23 mouse cellular contexts compared by ENCODE assay signal in genomic region chr15:94770832-94771578, GRCm38 (mm10).
DNase-seq lines count a peak whose midpoint lies in the region; ATAC-seq and TF ChIP-seq lines count a peak whose summit lies in the region.
"Had no signal": no experiment of that assay in that cellular context is flagged by ENCODE, and none has a peak within 500 bp of the region (broad histone marks: within the 10 kb centered on the region; RNA-seq: fewer than 3 reads in every experiment).

No protein-coding gene starts in this region.

- WGBS in hindbrain, embryonic 15.5 days = 42% methylated on average over 7 of the region's 7 CpGs
- 67% methylated on average over 7 of the region's 7 CpGs for WGBS in hindbrain, embryonic 11.5 days
- WGBS in midbrain, embryonic 13.5 days = 57% methylated on average over 7 of the region's 7 CpGs
- WGBS in midbrain, embryonic 15.5 days = 52% methylated on average over 7 of the region's 7 CpGs
- 35% methylated on average over 7 of the region's 7 CpGs for WGBS in forebrain, postnatal 0 days

- no peaks in the 10 kb centered on the region; the same call in 1 of the 2 replicates for H3K4me1 ChIP-seq in hindbrain, embryonic 15.5 days (replicated peaks)
- H3K4me1 ChIP-seq in hindbrain, embryonic 11.5 days (replicated peaks; ENCODE audit: control insufficient read depth, insufficient read depth, low read length) = no peaks in the 10 kb centered on the region
- no peaks in the 10 kb centered on the region for H3K4me1 ChIP-seq in midbrain, embryonic 13.5 days (replicated peaks)
- no peaks in the 10 kb centered on the region; the same call in 1 of the 2 replicates for H3K4me1 ChIP-seq in midbrain, embryonic 15.5 days
- H3K4me1 ChIP-seq in forebrain, postnatal 0 days (ENCODE audit: insufficient read depth) = peaks cover 9% of the 10 kb centered on the region; the same call in 1 of the 2 replicates
- H3K4me1 ChIP-seq: heart, embryonic 13.5 days; megakaryocyte, embryonic 14.5 days had no signal

- H3K36me3 ChIP-seq in hindbrain, embryonic 15.5 days = no peaks in the 10 kb centered on the region
- no peaks in the 10 kb centered on the region for H3K36me3 ChIP-seq in hindbrain, embryonic 11.5 days (ENCODE audit: control insufficient read depth, insufficient read depth, low read length)
- H3K36me3 ChIP-seq in midbrain, embryonic 13.5 days = no peaks in the 10 kb centered on the region
- H3K36me3 ChIP-seq in midbrain, embryonic 15.5 days (replicated peaks) = no peaks in the 10 kb centered on the region
- H3K36me3 ChIP-seq in forebrain, postnatal 0 days (ENCODE audit: insufficient read depth) = no peaks in the 10 kb centered on the region
- H3K36me3 ChIP-seq: embryonic facial prominence, embryonic 10.5 days; heart, embryonic 13.5 days had no signal

- H3K9me3 ChIP-seq in hindbrain, embryonic 15.5 days = no peaks in the 10 kb centered on the region
- H3K9me3 ChIP-seq in hindbrain, embryonic 11.5 days (ENCODE audit: control insufficient read depth, low read length) = no peaks in the 10 kb centered on the region
- 0 out of 2 replicates have a peak, but pooled peaks cover 4% of the 10 kb centered on the region for H3K9me3 ChIP-seq in midbrain, embryonic 13.5 days
- H3K9me3 ChIP-seq in midbrain, embryonic 15.5 days = no peaks in the 10 kb centered on the region
- H3K9me3 ChIP-seq in forebrain, postnatal 0 days (ENCODE audit: low read length) = no peaks in the 10 kb centered on the region
- H3K9me3 ChIP-seq: embryonic facial prominence, embryonic 10.5 days; heart, embryonic 13.5 days had no signal

- H3K4me3 ChIP-seq in hindbrain, embryonic 15.5 days = no peak overlapping the region
- no peak overlapping the region for H3K4me3 ChIP-seq in hindbrain, embryonic 11.5 days (ENCODE audit: low read depth, low read length)
- H3K4me3 ChIP-seq in midbrain, embryonic 13.5 days (replicated peaks) = no peak overlapping the region
- H3K4me3 ChIP-seq in midbrain, embryonic 15.5 days = no peak overlapping the region
- H3K4me3 ChIP-seq in forebrain, postnatal 0 days (ENCODE audit: low read depth, low read length) = no peak overlapping the region
- H3K4me3 ChIP-seq: embryonic facial prominence, embryonic 10.5 days; heart, embryonic 13.5 days; megakaryocyte, embryonic 14.5 days had no signal

- peak; percentile 24 for DNase-seq in cerebellum, adult 8-10 months
- DNase-seq in hindbrain, embryonic 11.5 days (ENCODE audit: low spot score) = no peak
- DNase-seq in forebrain, postnatal 0 days = peak; percentile 59
- no peak for DNase-seq in gastrocnemius, postnatal 36 days
- DNase-seq: adrenal gland, postnatal 10 days; gastrocnemius, postnatal 10 days; heart, adult 18-20 months; heart, postnatal 36 days; kidney, adult 11 months; lung, adult 18-20 months; thymus, adult 18-20 months; thymus, postnatal 4 days had no signal

- H3K27me3 ChIP-seq in hindbrain, embryonic 15.5 days = peaks cover 9% of the 10 kb centered on the region; the same call in 1 of the 2 replicates
- H3K27me3 ChIP-seq in hindbrain, embryonic 11.5 days (ENCODE audit: control insufficient read depth, insufficient read depth, low read length) = no peaks in the 10 kb centered on the region
- H3K27me3 ChIP-seq in midbrain, embryonic 13.5 days = 0 out of 2 replicates have a peak, but pooled peaks cover 7% of the 10 kb centered on the region
- 0 out of 2 replicates have a peak, but pooled peaks cover 6% of the 10 kb centered on the region for H3K27me3 ChIP-seq in midbrain, embryonic 15.5 days (replicated peaks)
- no peaks in the 10 kb centered on the region for H3K27me3 ChIP-seq in forebrain, postnatal 0 days (ENCODE audit: insufficient read depth, low read length)
- H3K27me3 ChIP-seq: heart, embryonic 13.5 days; megakaryocyte, embryonic 14.5 days; Patski had no signal

- TF ChIP-seq CTCF in forebrain, postnatal 0 days (IDR thresholded peaks at IDR 0.05; ENCODE audit: low read depth) = no peak

- H3K27ac ChIP-seq in hindbrain, embryonic 15.5 days (replicated peaks) = no peak overlapping the region
- H3K27ac ChIP-seq in hindbrain, embryonic 11.5 days (ENCODE audit: low read depth, low read length) = no peak overlapping the region
- H3K27ac ChIP-seq in midbrain, embryonic 13.5 days = peak overlapping the region; percentile 25; the same call in 1 of the 2 replicates
- H3K27ac ChIP-seq in midbrain, embryonic 15.5 days = no peak overlapping the region
- 0 out of 2 replicates have a peak overlapping the region, but pooled peaks have one; percentile 45 for H3K27ac ChIP-seq in forebrain, postnatal 0 days (ENCODE audit: low read depth, low read length)
- H3K27ac ChIP-seq: embryonic facial prominence, embryonic 10.5 days; heart, embryonic 13.5 days had no signal

- intact Hi-C loops in gastrocnemius, postnatal 36 days (cut with DNase I) = loop anchor here (2.0 kb wide), 1 partner anchor 802 kb away; no protein-coding TSS in a partner anchor

- no peak overlapping the region for H3K9ac ChIP-seq in hindbrain, embryonic 15.5 days
- no peak overlapping the region for H3K9ac ChIP-seq in hindbrain, embryonic 11.5 days (ENCODE audit: low read depth, low read length)
- no peak overlapping the region for H3K9ac ChIP-seq in midbrain, embryonic 13.5 days (replicated peaks)
- H3K9ac ChIP-seq in midbrain, embryonic 15.5 days = no peak overlapping the region
- no peak overlapping the region for H3K9ac ChIP-seq in forebrain, postnatal 0 days
- H3K9ac ChIP-seq: heart, embryonic 13.5 days had no signal

- ATAC-seq in cerebellum, adult (ENCODE audit: insufficient number of reproducible peaks, low FRiP score, low TSS enrichment) = no peak
- ATAC-seq in hindbrain, embryonic 15.5 days (ENCODE audit: low FRiP score, low read depth) = no peak
- no peak for ATAC-seq in hindbrain, embryonic 11.5 days (ENCODE audit: low FRiP score)
- no peak for ATAC-seq in midbrain, embryonic 13.5 days
- ATAC-seq in midbrain, embryonic 15.5 days (replicated peaks) = no peak
- no peak for ATAC-seq in forebrain, postnatal 0 days
- ATAC-seq: activated CD4-positive, CD25-positive, alpha-beta regulatory T cell, adult 4 months; CD4-positive, CD25-positive, alpha-beta regulatory T cell, adult 4 months; Patski had no signal

- 0 out of 2 replicates have a peak overlapping the region, but pooled peaks have one; percentile 0 for H3K4me2 ChIP-seq in hindbrain, embryonic 15.5 days
- no peak overlapping the region for H3K4me2 ChIP-seq in hindbrain, embryonic 11.5 days (replicated peaks; ENCODE audit: low read depth, low read length)
- H3K4me2 ChIP-seq in midbrain, embryonic 13.5 days (replicated peaks) = no peak overlapping the region
- no peak overlapping the region for H3K4me2 ChIP-seq in midbrain, embryonic 15.5 days
- peak overlapping the region; percentile 5; the same call in 1 of the 2 replicates for H3K4me2 ChIP-seq in forebrain, postnatal 0 days (ENCODE audit: low read depth)
- H3K4me2 ChIP-seq: heart, embryonic 13.5 days; liver, embryonic 11.5 days had no signal

Comparison
In these comparisons a context has a peak if more than half of its experiments do, and no peak if none do; other contexts are left out.
1. H3K27ac ChIP-seq: peak in midbrain, embryonic 13.5 days (single experiment) and forebrain, postnatal 0 days (single experiment); none in hindbrain, embryonic 15.5 days (single experiment), hindbrain, embryonic 11.5 days (single experiment) and midbrain, embryonic 15.5 days (single experiment).
2. H3K4me2 ChIP-seq: peak in hindbrain, embryonic 15.5 days (single experiment) and forebrain, postnatal 0 days (single experiment); none in hindbrain, embryonic 11.5 days (single experiment), midbrain, embryonic 13.5 days (single experiment) and midbrain, embryonic 15.5 days (single experiment).
3. DNase-seq: peak in cerebellum, adult 8-10 months (single experiment) and forebrain, postnatal 0 days (single experiment); none in hindbrain, embryonic 11.5 days (single experiment) and gastrocnemius, postnatal 36 days (0 of 2).